Mouse (Mus musculus): ENCODE measurements around the gene Psmc3. TPM values are rescaled to one million over a fixed set of nuclear protein-coding genes. Genes with fewer than 3 reads are reported as not detected.
"Not testable (repeated sequence)": the region's sequence is repeated elsewhere in the genome, so short reads cannot be mapped to it uniquely, and the experiment has no call there.

The Psmc3 gene
- 100 to 1,000 TPM; 172 to 187 (median 179) TPM for total RNA-seq (2022)

DNA sequence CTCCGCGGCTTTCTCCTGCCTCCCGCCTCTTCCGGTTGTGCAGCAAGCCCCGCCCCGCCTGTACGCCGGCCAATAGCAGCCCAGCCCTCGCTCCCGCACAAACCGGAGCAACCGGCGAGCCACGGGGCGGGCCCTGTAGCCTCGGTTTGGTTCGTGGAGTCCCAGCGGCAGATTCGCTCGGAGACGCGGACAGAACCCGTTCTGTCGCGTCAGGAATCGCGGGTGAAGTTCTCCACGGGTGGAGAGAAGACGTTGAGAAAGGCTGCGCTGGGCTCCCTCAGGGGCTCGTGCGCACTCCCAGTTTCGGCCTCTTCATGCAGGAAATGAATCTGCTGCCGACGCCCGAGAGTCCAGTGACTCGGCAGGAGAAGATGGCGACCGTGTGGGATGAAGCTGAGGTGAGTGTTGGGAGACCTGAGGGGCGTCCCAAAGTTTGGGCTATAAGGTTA is at the start of gene Psmc3:
Psmc3 (plus strand) TSS at position 76 of the 449 bp plus-strand sequence.
- peak; percentile 95 for DNase-seq

DNA sequence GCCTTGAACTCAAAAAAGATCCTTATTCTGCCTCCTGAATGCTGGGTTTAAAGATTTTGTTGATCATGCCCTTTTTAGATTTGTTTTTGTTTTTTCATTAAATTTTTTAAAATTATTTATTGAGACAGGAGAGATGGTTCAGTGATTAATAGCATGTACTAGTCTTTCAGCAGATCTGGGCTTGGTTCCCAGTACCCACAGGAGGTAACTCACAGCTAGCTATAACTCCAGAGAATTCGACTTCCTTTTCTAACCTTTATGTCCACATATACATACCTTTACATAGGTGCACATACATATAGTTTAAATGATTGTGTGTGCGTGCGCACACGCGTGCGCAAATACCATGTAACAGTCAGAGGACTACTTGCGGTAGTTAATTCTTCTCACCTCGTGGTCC is 45.3 kb upstream of the Psmc3 start:
- no peak for DNase-seq

DNA sequence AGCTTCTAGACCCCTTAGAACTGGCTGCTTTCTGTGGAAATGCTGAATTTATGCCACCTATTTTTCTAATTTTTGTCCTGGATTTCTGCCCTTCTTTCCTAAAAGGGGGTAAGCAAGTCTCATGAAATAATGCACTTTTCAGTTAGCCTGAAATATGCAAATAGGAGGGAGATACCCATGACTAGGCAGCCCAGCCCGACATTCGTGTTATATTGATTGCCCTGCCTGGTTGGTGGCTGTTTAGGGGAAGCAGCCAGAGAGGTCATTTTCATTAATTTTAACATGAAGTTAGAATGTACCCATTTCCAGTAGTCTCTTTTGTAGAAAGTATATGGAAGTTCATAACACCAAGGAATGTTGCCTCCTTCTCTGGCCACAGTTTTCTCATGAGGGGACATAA is 39.9 kb upstream of the Psmc3 start:
- no peak for DNase-seq

DNA sequence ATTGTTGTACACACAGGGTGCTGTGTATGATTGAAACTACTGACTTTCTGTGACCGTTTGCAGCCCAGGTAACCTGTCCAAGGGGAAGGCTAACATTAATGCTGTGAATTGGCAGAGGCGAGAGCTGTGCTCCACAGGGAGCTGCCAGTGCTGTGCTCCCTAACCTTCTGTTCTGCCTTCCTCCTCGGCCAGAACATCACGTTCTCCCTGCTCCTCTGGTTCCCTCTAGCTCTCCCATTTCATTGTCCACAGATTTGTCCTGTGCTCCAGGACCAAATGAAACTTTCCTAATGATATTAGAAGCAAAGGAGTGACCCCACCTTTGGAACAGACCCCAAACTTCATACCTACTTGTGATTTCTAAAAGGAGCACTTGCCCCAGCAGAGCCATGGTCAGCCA is 38.4 kb upstream of the Psmc3 start:
- no peak for DNase-seq

DNA sequence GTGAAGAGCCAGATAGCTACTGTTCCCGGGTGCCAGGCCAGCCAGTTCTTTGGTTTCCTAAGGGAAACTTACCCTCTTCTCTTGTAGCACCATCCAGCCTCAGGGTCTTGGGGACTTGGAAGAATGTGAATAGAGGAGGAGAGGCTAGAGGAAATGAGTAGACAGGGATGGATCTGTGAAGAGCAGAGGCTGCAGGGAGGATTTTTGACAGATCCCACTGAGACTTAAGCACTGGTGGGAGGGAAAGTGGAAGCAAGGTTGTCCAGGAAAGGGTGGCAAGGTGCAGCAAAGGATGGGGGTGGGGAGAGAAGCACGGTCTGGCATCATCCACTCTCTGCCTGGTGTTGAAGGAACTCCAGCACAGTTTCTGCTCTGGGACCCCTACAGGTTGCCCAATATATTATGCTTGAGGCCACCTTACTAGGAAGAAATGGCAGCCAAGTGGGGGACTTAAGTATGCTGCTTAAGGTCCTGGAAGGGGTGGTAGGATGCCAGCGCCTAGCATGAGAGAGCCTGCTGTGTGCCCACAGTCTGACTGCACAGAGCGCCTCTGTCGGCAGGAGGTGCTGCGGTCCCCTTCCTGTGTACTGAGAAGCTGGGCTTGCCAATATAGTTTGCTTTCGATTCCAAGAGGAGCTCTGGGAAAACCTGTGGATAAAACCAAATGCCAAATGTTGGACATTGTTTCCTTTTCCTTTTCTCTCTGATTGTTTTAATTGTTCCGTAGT is 35.6 kb upstream of the Psmc3 start:
- DNase-seq = no peak

DNA sequence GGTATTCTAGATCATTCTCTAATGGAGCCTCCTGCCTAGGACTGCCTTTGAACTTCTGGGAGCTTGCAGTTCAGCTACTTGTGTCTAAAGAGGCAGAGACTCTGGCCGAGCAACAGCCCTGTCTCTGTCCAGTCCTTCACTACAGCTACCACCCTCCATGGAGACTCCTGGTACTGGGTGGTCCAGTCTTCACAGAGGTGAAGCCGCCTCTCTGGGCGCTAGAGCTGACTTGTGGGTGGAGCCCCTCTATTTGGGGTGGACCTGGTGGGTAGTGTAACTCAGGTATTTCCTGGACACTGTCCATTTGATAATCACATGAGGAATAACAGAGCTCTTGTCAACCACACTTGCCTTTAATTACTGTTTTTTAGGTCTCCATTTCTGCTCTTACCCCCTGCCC is 33.9 kb upstream of the Psmc3 start:
- no peak for DNase-seq

DNA sequence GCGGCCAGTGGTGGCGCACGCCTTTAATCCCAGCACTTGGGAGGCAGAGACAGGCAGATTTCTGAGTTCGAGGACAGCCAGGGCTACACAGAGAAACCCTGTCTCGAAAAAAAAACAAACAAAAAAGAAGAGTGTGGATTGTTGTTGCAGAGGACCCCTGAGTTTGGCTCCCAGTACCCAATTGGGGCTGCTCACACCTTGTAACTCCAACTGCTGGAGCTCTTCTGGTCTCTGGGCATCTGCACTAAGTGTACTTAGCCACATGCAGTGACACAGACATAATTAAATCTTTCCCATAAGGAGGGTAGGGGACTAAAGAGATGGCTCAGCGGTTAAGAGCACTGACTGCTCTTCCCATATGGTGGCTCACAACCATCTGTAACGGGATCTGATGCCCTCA is 31.5 kb upstream of the Psmc3 start:
- not testable (repeated sequence) for DNase-seq

DNA sequence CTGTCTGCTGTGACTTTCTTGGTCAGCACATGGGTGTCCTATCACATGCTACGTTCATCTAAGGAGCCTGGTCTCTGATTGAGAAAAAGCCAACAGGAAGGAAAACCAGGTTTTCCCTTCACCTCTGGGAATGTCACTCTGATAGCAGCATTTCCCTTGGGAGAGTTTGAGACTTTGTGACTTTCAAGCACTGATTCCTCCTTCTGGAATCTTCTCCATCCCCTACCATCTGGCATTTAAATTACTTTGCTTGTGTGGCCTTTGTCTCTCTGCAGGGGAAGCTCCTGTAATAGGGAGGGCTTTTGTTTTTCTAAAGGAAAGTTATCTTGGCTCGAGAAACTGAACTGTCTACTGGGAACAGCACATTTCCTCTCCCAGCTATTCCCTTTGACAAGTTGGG is 30.7 kb upstream of the Psmc3 start:
- DNase-seq = no peak

DNA sequence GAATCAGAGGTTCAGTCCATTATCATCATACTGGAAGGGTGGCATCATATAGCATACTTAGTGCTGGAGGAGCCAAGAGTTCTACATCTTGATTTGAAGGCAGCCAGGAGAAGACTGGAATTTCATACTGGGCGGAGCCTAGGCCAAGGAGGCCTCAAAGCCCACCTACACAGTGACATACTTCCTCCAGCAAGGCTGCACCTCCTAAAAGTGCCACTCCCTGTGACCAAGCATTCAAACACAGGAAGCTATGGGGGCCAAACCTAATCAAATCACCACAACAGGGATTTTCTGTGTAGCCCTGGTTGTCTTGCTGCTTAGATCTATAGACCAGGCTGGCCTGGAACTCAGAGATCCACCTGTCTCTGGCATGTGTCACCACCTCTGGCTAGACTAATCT is 29.9 kb upstream of the Psmc3 start:
- no peak for DNase-seq

DNA sequence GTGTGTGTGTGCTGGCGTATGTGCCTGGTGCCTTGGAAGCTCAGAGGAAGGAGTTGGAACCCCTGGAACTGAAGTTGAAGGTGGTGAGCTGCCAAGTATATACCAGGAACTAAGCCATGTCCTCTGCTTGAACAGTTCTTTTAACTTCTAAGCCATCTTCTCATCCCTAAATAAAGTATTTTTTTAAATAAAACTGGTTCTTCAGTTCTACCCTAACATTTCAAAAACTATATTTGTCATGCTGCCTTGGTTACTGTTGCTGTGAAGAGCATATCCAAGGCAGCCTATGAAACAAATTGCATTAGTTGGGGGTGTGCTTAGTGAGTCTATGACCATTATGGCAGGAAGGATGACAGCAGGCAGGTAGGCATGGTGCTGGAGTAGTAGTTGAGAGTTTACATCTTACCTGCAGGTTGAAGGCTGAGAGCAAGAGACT is 28.7 kb upstream of the Psmc3 start:
- no peak for DNase-seq

DNA sequence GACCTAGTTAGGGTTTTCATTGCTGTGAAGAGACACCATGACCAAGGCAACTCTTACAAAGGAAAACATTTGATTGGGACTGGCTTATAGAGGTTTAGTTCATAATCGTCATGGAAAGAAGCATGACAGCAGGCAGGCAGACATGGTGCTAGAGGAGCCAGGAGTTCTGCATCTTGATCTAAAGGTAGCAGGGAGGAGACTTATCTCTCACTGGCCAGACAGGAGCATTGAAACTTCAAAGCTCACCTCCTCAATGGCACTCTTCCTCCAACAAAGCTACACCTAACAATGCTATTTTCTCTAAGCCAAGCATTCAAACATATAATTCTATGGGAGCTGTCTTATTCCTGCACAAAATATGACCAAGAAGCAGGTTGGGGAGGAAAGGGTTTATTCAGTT is 27.3 kb upstream of the Psmc3 start:
- no peak for DNase-seq

DNA sequence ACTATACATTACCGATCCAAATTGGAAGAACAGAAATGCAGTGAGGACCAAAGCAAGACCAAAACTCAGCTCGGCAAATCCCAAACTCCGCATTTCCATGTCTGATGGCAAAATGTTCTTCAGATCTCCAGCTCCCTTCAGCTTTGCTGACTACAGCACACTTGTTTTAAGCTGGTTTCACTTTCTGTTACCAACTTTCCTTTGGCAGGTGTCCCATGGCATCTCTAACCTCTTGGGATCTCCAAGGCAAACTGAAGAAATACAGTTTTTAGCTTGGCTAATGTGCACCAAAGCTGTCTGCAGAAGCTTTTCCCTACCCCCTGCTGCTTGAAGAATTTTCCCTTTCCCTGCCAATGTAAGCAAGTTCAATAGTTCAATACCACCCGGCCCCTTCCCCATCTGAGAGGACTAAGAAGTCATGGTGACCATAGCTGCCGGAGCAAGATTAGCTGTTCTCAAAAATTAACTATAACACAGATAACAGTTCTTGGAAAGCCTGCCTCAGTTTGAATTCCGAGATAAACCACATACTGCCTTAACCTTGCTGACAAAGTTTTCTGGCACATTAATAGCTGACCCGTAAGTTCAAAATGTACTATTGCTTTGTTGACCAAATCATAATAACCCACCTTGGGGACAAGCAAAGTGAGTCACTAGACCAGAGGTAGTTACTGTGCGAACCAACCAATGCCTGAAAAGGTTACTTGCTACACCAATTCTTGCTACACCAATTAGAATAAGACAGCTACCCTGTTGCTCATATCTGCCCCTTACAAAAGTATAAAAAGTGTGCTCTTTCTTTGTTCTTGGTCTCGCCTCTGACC is 26.2 kb upstream of the Psmc3 start:
- no peak for DNase-seq

DNA sequence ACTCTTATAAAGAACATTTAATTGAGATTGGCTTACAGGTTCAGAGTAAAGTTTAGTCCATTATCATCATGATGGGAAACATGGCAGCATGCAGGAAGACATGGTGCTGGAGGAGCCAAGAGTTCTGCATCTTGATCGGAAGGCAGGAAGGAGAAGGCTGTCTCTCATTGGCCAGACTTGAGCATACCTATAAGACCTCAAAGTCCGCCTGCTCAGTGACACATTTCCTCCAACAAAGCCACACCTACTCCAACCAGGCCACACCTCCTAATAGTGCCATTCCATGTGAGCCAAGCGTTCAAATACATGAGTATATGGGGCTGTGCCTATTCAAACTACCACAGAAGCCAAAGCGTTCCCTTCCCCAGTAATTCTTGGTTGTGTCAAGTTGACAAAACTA is 22.6 kb upstream of the Psmc3 start:
- DNase-seq = no peak

DNA sequence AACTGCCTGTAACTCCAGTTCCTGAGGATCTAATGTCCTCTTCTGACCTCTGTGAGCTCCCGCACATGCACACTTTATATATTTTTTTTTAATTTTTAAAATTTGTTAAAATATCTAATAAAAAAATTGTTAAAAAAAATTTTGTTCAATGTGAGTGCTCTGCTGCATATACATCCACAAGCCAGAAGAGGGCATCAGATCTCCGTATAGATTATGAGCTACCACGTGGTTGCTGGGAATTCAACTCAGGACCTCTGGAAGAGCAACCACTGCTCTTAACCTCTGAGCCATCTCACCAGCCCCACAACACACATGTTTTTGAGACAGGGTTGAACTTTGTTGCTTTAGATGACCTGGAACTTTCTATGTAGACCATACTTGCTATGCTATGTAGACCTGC is 20.8 kb upstream of the Psmc3 start:
- no peak for DNase-seq

DNA sequence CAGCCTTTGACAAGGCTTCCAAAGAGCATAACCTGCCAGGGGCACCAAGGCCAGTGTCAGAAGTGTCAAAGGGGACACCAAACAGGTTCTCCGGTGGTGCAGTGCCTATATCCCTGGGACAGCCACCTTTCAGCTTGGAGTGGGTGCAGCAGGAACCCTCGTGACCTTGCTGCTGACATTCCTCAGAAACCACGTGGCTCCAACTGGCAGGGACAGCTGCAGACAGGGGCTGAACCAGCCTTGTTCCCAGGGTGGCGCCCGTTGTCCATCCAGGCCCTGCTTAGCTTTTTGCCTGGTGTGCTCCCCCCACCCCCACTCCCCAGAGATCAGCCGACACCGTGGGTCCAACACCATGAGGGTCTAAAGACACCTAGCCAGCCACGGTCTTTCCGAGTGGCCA is 18.4 kb upstream of the Psmc3 start, which contains the start of gene Rapsn:
Rapsn (plus strand) TSS at position 236 of the 400 bp plus-strand sequence.
- peak; percentile 59 for DNase-seq

DNA sequence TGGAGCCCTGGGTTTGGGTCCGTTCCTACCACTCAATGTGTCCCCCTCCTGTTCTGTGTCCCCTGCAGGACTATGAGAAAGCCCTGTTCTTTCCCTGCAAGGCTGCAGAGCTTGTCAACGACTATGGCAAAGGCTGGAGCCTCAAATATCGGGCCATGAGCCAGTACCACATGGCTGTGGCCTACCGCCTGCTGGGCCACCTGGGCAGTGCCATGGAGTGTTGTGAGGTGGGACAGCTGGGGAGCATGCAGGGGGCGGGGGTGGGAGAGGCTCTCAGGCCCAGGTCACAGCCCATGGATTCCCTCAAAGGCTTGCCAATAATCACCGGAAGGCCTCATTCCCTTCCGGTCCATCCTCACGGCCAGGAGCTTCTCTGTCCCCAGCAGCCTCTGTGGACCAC is 12.0 kb upstream of the Psmc3 start:
- no peak for DNase-seq

DNA sequence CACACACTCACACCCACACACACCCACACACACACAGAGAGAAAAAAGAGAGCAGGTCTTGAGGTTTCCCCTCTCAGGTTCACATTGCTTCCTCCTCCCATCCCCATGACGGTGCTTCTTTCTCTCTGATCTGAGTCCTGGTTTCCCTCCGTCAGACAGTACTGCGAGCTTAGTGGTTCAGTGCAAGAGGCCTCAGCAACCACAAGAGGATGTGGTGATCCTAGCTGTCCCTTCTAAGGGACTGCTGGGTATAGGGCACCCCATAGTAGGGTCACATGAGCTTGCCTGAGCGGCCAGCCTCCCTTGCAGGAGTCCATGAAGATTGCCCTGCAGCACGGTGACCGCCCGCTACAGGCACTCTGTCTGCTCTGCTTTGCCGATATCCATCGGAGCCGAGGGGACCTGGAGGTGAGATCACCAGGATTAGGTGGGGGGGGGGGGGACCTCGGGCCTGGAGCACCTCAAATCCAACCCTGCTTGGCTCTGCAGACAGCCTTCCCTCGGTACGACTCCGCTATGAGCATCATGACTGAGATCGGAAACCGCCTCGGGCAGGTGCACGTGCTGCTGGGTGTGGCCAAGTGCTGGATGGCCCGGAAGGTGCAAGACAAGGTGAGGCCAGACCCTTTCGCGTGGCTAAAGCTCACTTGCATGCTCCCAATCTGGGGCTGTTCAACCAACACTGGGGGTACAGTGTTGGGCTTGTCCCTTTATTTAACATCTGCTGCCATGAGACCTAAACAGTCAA is 11.0 kb upstream of the Psmc3 start:
- no peak for DNase-seq

DNA sequence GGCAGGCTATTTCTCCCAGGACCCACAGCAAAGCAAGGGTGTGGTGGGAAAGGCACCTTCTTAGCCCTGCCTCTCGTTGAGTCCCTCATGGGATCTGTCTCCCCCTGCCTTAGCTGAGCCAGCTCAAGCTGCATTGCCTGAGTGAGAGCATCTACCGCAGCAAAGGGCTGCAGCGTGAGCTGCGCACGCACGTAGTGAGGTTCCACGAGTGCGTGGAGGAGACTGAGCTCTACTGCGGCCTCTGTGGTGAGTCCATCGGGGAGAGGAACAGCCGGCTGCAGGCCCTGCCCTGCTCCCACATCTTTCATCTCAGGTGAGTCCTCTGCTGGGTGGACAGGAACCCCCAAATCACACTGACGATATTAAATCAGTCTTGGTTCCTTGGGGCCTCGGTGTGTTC is 9.1 kb upstream of the Psmc3 start:
- DNase-seq = no peak

DNA sequence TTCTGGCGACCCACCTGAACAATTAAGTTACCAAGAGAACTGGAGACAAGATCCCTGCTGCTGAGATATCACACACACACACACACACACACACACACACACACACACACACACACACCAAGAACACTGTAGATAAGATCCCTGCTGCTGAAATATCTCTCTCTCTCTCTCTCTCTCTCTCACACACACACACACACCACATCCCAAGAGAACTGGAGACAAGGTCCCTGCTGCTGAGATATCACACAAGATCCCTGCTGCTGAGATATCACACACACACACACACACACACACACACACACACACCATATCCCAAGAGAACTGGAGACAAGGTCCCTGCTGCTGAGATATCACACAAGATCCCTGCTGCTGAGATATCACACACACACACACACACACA is 8.0 kb upstream of the Psmc3 start:
- DNase-seq = not testable (repeated sequence)

DNA sequence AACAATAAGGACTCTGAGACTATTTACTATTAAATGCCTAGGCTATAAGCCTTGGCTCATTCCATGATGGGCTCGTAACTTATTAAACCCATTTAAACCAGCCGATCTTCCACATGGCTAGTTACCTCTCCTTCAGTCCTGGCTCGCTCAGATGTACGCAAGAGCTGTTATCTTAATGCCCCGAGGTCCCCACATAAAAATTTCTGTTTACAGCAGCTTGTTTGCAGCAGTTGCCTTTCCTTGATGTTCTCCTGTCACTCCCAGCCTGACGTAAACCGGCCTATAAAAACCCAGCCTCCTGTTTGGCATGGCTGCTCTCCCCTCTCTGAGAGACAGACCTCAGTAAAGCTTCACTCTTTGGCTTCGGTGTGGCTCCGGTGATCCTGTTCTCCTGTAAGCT is 6.5 kb upstream of the Psmc3 start:
- DNase-seq = no peak

DNA sequence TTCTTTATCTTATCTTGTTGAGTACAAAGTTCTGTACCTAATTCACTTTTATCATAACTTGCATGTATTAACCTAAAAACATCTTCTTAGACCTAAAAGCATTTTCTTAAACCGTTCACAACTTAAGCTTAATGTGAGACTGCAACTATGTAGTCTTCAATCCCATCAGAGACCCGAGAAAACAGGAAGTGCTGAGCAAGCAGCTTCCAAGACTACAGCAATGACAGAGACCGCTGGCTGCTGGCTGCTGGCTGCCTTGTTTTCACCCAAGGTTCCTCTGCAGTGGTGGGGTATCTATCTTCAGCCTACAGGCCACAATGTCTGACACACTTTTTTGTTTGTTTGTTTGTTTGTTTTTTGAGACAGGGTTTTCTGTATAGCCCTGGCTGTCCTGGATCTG is 1.9 kb upstream of the Psmc3 start:
- no peak for DNase-seq

DNA sequence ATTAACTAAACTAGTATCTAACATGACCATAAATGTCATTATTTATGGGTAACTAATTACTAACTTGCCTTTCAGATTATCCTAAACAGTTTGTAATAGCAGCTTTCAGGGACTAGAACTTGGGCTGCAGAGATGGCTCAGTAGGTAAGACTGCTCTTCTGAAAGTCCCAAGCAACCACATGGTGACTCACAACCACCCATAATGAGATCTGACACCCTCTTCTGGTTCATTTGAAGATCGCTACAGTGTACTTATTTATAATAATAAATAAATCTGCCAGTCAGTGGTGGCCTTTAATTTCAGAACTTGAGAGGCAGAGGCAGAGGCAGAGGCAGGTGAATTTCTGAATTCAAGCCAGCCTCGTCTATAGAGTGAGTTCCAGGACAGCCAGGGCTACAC is 1.1 kb upstream of the Psmc3 start:
- DNase-seq = no peak
